Mouse (Mus musculus) kidney, embryonic 15.5 days (tissue): ENCODE results near the gene Zkscan16. TPM values are rescaled to one million over a fixed set of nuclear protein-coding genes. Genes with fewer than 3 reads are reported as not detected.

ENCODE experiments used
- ATAC-seq: fragments of 200-750 bp; cut with Nextera tagmentation; replicated peaks from 2 replicates; pipeline ENCODE4 v1.8.0; 2017; ENCODE audit warnings: moderate TSS enrichment; ENCODE audit not compliant: low FRiP score
- H3K27ac ChIP-seq: fragments of 300-500 bp; sonication (generic); 2 replicates; pipeline ENCODE4 v1.5.1; 2015; ENCODE audit warnings: mild to moderate bottlenecking, inconsistent platforms
- H3K27me3 ChIP-seq: fragments of 300-500 bp; sonication (generic); 2 replicates; pipeline ENCODE4 v1.6.1; 2015; ENCODE audit warnings: inconsistent platforms
- H3K36me3 ChIP-seq: fragments of 300-500 bp; sonication (generic); 2 replicates; pipeline ENCODE4 v1.6.1; 2015; ENCODE audit warnings: inconsistent platforms
- H3K4me1 ChIP-seq: fragments of 300-500 bp; sonication (generic); 2 replicates; pipeline ENCODE4 v1.6.1; 2015; ENCODE audit warnings: inconsistent platforms
- H3K4me2 ChIP-seq: fragments of 300-500 bp; sonication (generic); 2 replicates; pipeline ENCODE4 v1.6.1; 2015; ENCODE audit warnings: moderate library complexity, mild to moderate bottlenecking, inconsistent platforms
- H3K4me3 ChIP-seq: fragments of 300-500 bp; sonication (generic); replicated peaks from 2 replicates; pipeline ENCODE4 v1.5.1; 2015; ENCODE audit warnings: mild to moderate bottlenecking, inconsistent platforms
- H3K9ac ChIP-seq: fragments of 300-500 bp; sonication (generic); 2 replicates; pipeline ENCODE4 v1.6.1; 2015; ENCODE audit warnings: mild to moderate bottlenecking, inconsistent platforms
- H3K9me3 ChIP-seq: fragments of 300-500 bp; sonication (generic); replicated peaks from 2 replicates; pipeline ENCODE4 v1.6.1; 2016; ENCODE audit warnings: inconsistent platforms
- WGBS: fragments of 180-500 bp; shearing (Covaris S2); methylation state at CpG from one replicate; pipeline ENCODE4 v1.1.7; 2015; ENCODE audit warnings: mixed read lengths; 5-methylcytosine and 5-hydroxymethylcytosine counted together
- polyA plus RNA-seq: library from polyadenylated mRNA; unstranded; fragments of >200 nt; fragmentation: Nextera tagmentation; extraction: Ambion mirVana; gene quantifications from 2 replicates; pipeline ENCODE4 v1.2.1, GENCODE M21; 2015

Zkscan16 gene
- polyA plus RNA-seq, 1 experiment from 2014 or later: 0.74 TPM

- no peak overlapping the region for H3K9ac ChIP-seq
- 51% methylated on average over 5 of the region's 5 CpGs for WGBS
Observed at GRCm38 (mm10) chr4:58944695-58945094, 1.3 kb downstream of the Zkscan16 start.

GRCm38 (mm10) chr4:58948391-58948790 lies 5.0 kb downstream of the Zkscan16 start:
- H3K4me1 ChIP-seq: peaks cover 11% of the 10 kb centered on the region
- no peak overlapping the region for H3K9ac ChIP-seq
- WGBS: 91% methylated on average over 4 of the region's 4 CpGs

More at GRCm38 (mm10) chr4:58944695-58945094, 1.3 kb downstream of the Zkscan16 start:
- H3K27ac ChIP-seq: no peak overlapping the region
- H3K9me3 ChIP-seq: no peaks in the 10 kb centered on the region
- H3K27me3 ChIP-seq: no peaks in the 10 kb centered on the region
- peaks cover 11% of the 10 kb centered on the region for H3K4me1 ChIP-seq
- H3K4me3 ChIP-seq: 0 out of 2 replicates have a peak overlapping the region, but pooled peaks have one; percentile 66
- H3K4me2 ChIP-seq: peak overlapping the region; percentile 75
- no peak for ATAC-seq
- H3K36me3 ChIP-seq: no peaks in the 10 kb centered on the region

GRCm38 (mm10) chr4:58952630-58953029 lies 9.2 kb downstream of the Zkscan16 start:
- ATAC-seq: no peak
- H3K36me3 ChIP-seq: peaks cover 12% of the 10 kb centered on the region
- H3K9me3 ChIP-seq: no peaks in the 10 kb centered on the region
- no peaks in the 10 kb centered on the region for H3K27me3 ChIP-seq
- 92% methylated on average over 11 of the region's 11 CpGs for WGBS
- H3K4me3 ChIP-seq: no peak overlapping the region
- no peak overlapping the region for H3K4me2 ChIP-seq
- no peak overlapping the region for H3K27ac ChIP-seq
- H3K9ac ChIP-seq: no peak overlapping the region
- no peaks in the 10 kb centered on the region for H3K4me1 ChIP-seq

More at GRCm38 (mm10) chr4:58948391-58948790, 5.0 kb downstream of the Zkscan16 start:
- H3K36me3 ChIP-seq: no peaks in the 10 kb centered on the region
- no peak for ATAC-seq
- no peaks in the 10 kb centered on the region for H3K27me3 ChIP-seq
- no peaks in the 10 kb centered on the region for H3K9me3 ChIP-seq
- H3K4me2 ChIP-seq: no peak overlapping the region
- H3K4me3 ChIP-seq: no peak overlapping the region
- no peak overlapping the region for H3K27ac ChIP-seq

- H3K36me3 ChIP-seq: peaks cover 9% of the 10 kb centered on the region
- no peaks in the 10 kb centered on the region for H3K4me1 ChIP-seq
- no peak overlapping the region for H3K4me2 ChIP-seq
- ATAC-seq: no peak
- no peak overlapping the region for H3K27ac ChIP-seq
- WGBS: 91% methylated on average over 15 of the region's 15 CpGs
- no peak overlapping the region for H3K4me3 ChIP-seq
- H3K27me3 ChIP-seq: no peaks in the 10 kb centered on the region
- H3K9me3 ChIP-seq: no peaks in the 10 kb centered on the region
- H3K9ac ChIP-seq: no peak overlapping the region
Observed at GRCm38 (mm10) chr4:58961719-58962118, 18.3 kb downstream of the Zkscan16 start.

- WGBS: 91% methylated on average over 4 of the region's 4 CpGs
Observed at GRCm38 (mm10) chr4:58963271-58963670, 19.8 kb downstream of the Zkscan16 start.

GRCm38 (mm10) chr4:58965136-58965535 lies 21.7 kb downstream of the Zkscan16 start:
- H3K4me1 ChIP-seq: no peaks in the 10 kb centered on the region
- no peak overlapping the region for H3K27ac ChIP-seq
- WGBS: 88% methylated on average over 1 of the region's 1 CpGs
- H3K27me3 ChIP-seq: no peaks in the 10 kb centered on the region
- ATAC-seq: no peak
- H3K9me3 ChIP-seq: no peaks in the 10 kb centered on the region
- no peaks in the 10 kb centered on the region for H3K36me3 ChIP-seq
- no peak overlapping the region for H3K4me3 ChIP-seq
- no peak overlapping the region for H3K9ac ChIP-seq
- H3K4me2 ChIP-seq: no peak overlapping the region

More at GRCm38 (mm10) chr4:58963271-58963670, 19.8 kb downstream of the Zkscan16 start:
- Histone ChIP-seq H3K4me3 (no peak overlapping the region), H3K4me1 (no peaks in the 10 kb centered on the region), H3K4me2 (no peak overlapping the region), H3K27ac (no peak overlapping the region), H3K36me3 (no peaks in the 10 kb centered on the region), H3K27me3 (no peaks in the 10 kb centered on the region), H3K9me3 (no peaks in the 10 kb centered on the region), H3K9ac (no peak overlapping the region)
- ATAC-seq: no peak

GRCm38 (mm10) chr4:58970678-58971077 lies 27.2 kb downstream of the Zkscan16 start:
- H3K4me2 ChIP-seq: no peak overlapping the region
- no peak overlapping the region for H3K27ac ChIP-seq
- no peaks in the 10 kb centered on the region for H3K9me3 ChIP-seq
- H3K4me1 ChIP-seq: no peaks in the 10 kb centered on the region
- ATAC-seq: no peak
- no peak overlapping the region for H3K4me3 ChIP-seq
- peaks cover 19% of the 10 kb centered on the region for H3K36me3 ChIP-seq
- H3K27me3 ChIP-seq: no peaks in the 10 kb centered on the region
- no peak overlapping the region for H3K9ac ChIP-seq
- WGBS: 85% methylated on average over 4 of the region's 4 CpGs

GRCm38 (mm10) chr4:58975711-58976110 lies 32.3 kb downstream of the Zkscan16 start:
- no peaks in the 10 kb centered on the region for H3K9me3 ChIP-seq
- no peak for ATAC-seq
- H3K36me3 ChIP-seq: peaks cover 29% of the 10 kb centered on the region
- no peak overlapping the region for H3K4me3 ChIP-seq
- no peak overlapping the region for H3K9ac ChIP-seq
- WGBS: 83% methylated on average over 5 of the region's 5 CpGs
- H3K27me3 ChIP-seq: no peaks in the 10 kb centered on the region
- H3K4me2 ChIP-seq: no peak overlapping the region
- H3K27ac ChIP-seq: no peak overlapping the region
- no peaks in the 10 kb centered on the region for H3K4me1 ChIP-seq

GRCm38 (mm10) chr4:58981421-58981820 lies 38.0 kb downstream of the Zkscan16 start:
- WGBS: 80% methylated on average over 6 of the region's 6 CpGs
- H3K9me3 ChIP-seq: no peaks in the 10 kb centered on the region
- H3K27me3 ChIP-seq: no peaks in the 10 kb centered on the region
- H3K4me2 ChIP-seq: no peak overlapping the region
- ATAC-seq: no peak
- H3K27ac ChIP-seq: no peak overlapping the region
- H3K36me3 ChIP-seq: peaks cover 10% of the 10 kb centered on the region
- 0 out of 2 replicates have a peak, but pooled peaks cover 5% of the 10 kb centered on the region for H3K4me1 ChIP-seq
- no peak overlapping the region for H3K9ac ChIP-seq
- H3K4me3 ChIP-seq: no peak overlapping the region

- H3K9me3 ChIP-seq: no peaks in the 10 kb centered on the region
- ATAC-seq: no peak
- 84% methylated on average over 8 of the region's 8 CpGs for WGBS
Observed at GRCm38 (mm10) chr4:58982806-58983205, 39.4 kb downstream of the Zkscan16 start.

GRCm38 (mm10) chr4:58985157-58985648 lies 41.8 kb downstream of the Zkscan16 start:
- Histone ChIP-seq H3K36me3 (no peaks in the 10 kb centered on the region), H3K9ac (no peak overlapping the region), H3K27ac (no peak overlapping the region), H3K4me3 (no peak overlapping the region), H3K27me3 (no peaks in the 10 kb centered on the region), H3K4me2 (no peak overlapping the region), H3K9me3 (no peaks in the 10 kb centered on the region), H3K4me1 (peaks cover 14% of the 10 kb centered on the region; the same call in 1 of the 2 replicates)
- WGBS: 18% methylated on average over 7 of the region's 7 CpGs
- peak; percentile 37; the same call in 1 of the 2 replicates for ATAC-seq

More at GRCm38 (mm10) chr4:58982806-58983205, 39.4 kb downstream of the Zkscan16 start:
- Histone ChIP-seq H3K27me3 (no peaks in the 10 kb centered on the region), H3K4me3 (no peak overlapping the region), H3K4me2 (no peak overlapping the region), H3K36me3 (peaks cover 5% of the 10 kb centered on the region; the same call in 1 of the 2 replicates), H3K27ac (no peak overlapping the region), H3K9ac (no peak overlapping the region), H3K4me1 (peaks cover 12% of the 10 kb centered on the region; the same call in 1 of the 2 replicates)

- ATAC-seq: peak; percentile 84
- H3K27me3 ChIP-seq: no peaks in the 10 kb centered on the region
- no peaks in the 10 kb centered on the region for H3K36me3 ChIP-seq
- peaks cover 14% of the 10 kb centered on the region; the same call in 1 of the 2 replicates for H3K4me1 ChIP-seq
- WGBS: 1% methylated on average over 28 of the region's 28 CpGs
- peak within 1 kb of the TSS; percentile 86 for H3K4me2 ChIP-seq
- peak within 1 kb of the TSS; percentile 59 for H3K9ac ChIP-seq
- peak within 1 kb of the TSS; percentile 66 for H3K4me3 ChIP-seq
- peak within 1 kb of the TSS; percentile 80 for H3K27ac ChIP-seq
- no peaks in the 10 kb centered on the region for H3K9me3 ChIP-seq
Observed at GRCm38 (mm10) chr4:58986540-58987190, 43.2 kb downstream of the Zkscan16 start, which contains the start of gene Ptgr1. Gene Ptgr1, minus strand, starts transcription at chr4:58987119.
